Mouse (Mus musculus) brain, embryonic 14.5 days (tissue): ENCODE measurements around the gene Epha6. TPM values are rescaled to one million over a fixed set of nuclear protein-coding genes. Genes with fewer than 3 reads are reported as not detected.
"Not testable (repeated sequence)": the region's sequence is repeated elsewhere in the genome, so short reads cannot be mapped to it uniquely, and the experiment has no call there.

Experiments
- DNase-seq: peaks from one replicate; pipeline ENCODE4 v3.0.0-alpha.2; 2011; ENCODE audit warnings: low read depth
- CTCF ChIP-seq: fragments of 200-500 bp; IDR thresholded peaks from 2 replicates; pipeline ENCODE4 v1.5.1; 2012; ENCODE audit warnings: inconsistent platforms, mild to moderate bottlenecking, moderate library complexity, borderline replicate concordance; ENCODE audit not compliant: insufficient read depth, insufficient read length; ENCODE audit errors: extremely low read depth
- POLR2A ChIP-seq: fragments of 200-500 bp; IDR thresholded peaks from 2 replicates; pipeline ENCODE4 v1.6.1; 2012; ENCODE audit warnings: mild to moderate bottlenecking, inconsistent platforms, borderline replicate concordance; ENCODE audit not compliant: poor library complexity, insufficient read depth, insufficient read length, severe bottlenecking; ENCODE audit errors: extremely low read depth
- polyA plus RNA-seq: library from polyadenylated mRNA; depleted of rRNA; stranded (reverse); fragments of >200 nt; gene quantifications from 2 replicates; pipeline ENCODE4 v1.2.3, GENCODE M21; 2012

The Epha6 gene
- polyA plus RNA-seq, 1 experiment: 4.4 TPM

- peak; percentile 26 for DNase-seq
Observed at GRCm38 (mm10) chr16:59852689-59853088, 752.6 kb downstream of the Epha6 start.

GRCm38 (mm10) chr16:59846574-59846973 is 758.8 kb downstream of the Epha6 start:
- peak; percentile 55 for DNase-seq
- TF ChIP-seq CTCF: peak; percentile 62; the same call in 1 of the 2 replicates
- TF ChIP-seq POLR2A: no peak

More at GRCm38 (mm10) chr16:59852689-59853088, 752.6 kb downstream of the Epha6 start:
- TF ChIP-seq POLR2A: no peak
- TF ChIP-seq CTCF: no peak

- DNase-seq: peak; percentile 57
- TF ChIP-seq CTCF: no peak
- no peak for TF ChIP-seq POLR2A
Observed at GRCm38 (mm10) chr16:59836778-59837177, 768.6 kb downstream of the Epha6 start.

GRCm38 (mm10) chr16:59836304-59836703 is 769.0 kb downstream of the Epha6 start:
- peak; percentile 18 for DNase-seq
- no peak for TF ChIP-seq CTCF
- TF ChIP-seq POLR2A: no peak

- peak; percentile 70 for DNase-seq
- TF ChIP-seq POLR2A: no peak
- TF ChIP-seq CTCF: no peak
Observed at GRCm38 (mm10) chr16:59832468-59832867, 772.9 kb downstream of the Epha6 start.

GRCm38 (mm10) chr16:59829655-59830054 is 775.7 kb downstream of the Epha6 start:
- no peak for DNase-seq
- TF ChIP-seq CTCF: no peak
- no peak for TF ChIP-seq POLR2A

- not testable (repeated sequence) for DNase-seq
Observed at GRCm38 (mm10) chr16:59799790-59800189, 805.5 kb downstream of the Epha6 start.

GRCm38 (mm10) chr16:59772297-59772696 is 833.0 kb downstream of the Epha6 start:
- DNase-seq: no peak
- no peak for TF ChIP-seq CTCF
- no peak for TF ChIP-seq POLR2A

GRCm38 (mm10) chr16:59770421-59770820 is 834.9 kb downstream of the Epha6 start:
- TF ChIP-seq POLR2A (no peak), CTCF (no peak)
- DNase-seq: no peak

- DNase-seq: no peak
- no peak for TF ChIP-seq POLR2A
- TF ChIP-seq CTCF: no peak
Observed at GRCm38 (mm10) chr16:59769936-59770335, 835.4 kb downstream of the Epha6 start.

- TF ChIP-seq CTCF (no peak), POLR2A (no peak)
- no peak for DNase-seq
Observed at GRCm38 (mm10) chr16:59760875-59761274, 844.5 kb downstream of the Epha6 start.

- TF ChIP-seq POLR2A (no peak), CTCF (no peak)
Observed at GRCm38 (mm10) chr16:59750905-59751304, 854.4 kb downstream of the Epha6 start.

GRCm38 (mm10) chr16:59743669-59744068 is 861.7 kb downstream of the Epha6 start:
- DNase-seq: no peak
- TF ChIP-seq CTCF: no peak
- TF ChIP-seq POLR2A: no peak

More at GRCm38 (mm10) chr16:59750905-59751304, 854.4 kb downstream of the Epha6 start:
- no peak for DNase-seq
